ENCODE assay signal across 12 mouse cellular contexts in genomic region chr9:45317635-45318034, GRCm38 (mm10). TPM values are rescaled to one million over a fixed set of nuclear protein-coding genes. Genes with fewer than 3 reads are reported as not detected.
DNase-seq lines count a peak whose midpoint lies in the region; ATAC-seq and TF ChIP-seq lines count a peak whose summit lies in the region.
"Had no signal": no experiment of that assay in that cellular context is flagged by ENCODE, and none has a peak within 500 bp of the region (broad histone marks: within the 10 kb centered on the region; RNA-seq: fewer than 3 reads in every experiment).

No protein-coding gene starts in this region.

- TF ChIP-seq POLR2A in lung, adult 2 months (IDR thresholded peaks at IDR 0.05; ENCODE audit: borderline replicate concordance, extremely low read depth, low read depth, low read length), result no peak

- peak; percentile 28 to 33 for DNase-seq in gastrocnemius, adult 8-10 months (ENCODE audit: low spot score in 2 of 2)
- no peak for DNase-seq in gastrocnemius, postnatal 4 days (ENCODE audit: low spot score in 2 of 2)
- peak; percentile 88 for DNase-seq in lung, embryonic 14.5 days
- DNase-seq in lung, adult 2 months, result no peak
- peak; percentile 37 to 63 for DNase-seq in kidney, postnatal 36 days
- DNase-seq in yolk sac, embryonic 10.5 days (ENCODE audit: low spot score), result no peak
- DNase-seq: cerebellum, adult 11 months had no signal

- ATAC-seq in lung, embryonic 14.5 days (ENCODE audit: insufficient read depth), result peak; percentile 66
- ATAC-seq in stomach, embryonic 16.5 days (ENCODE audit: insufficient read depth, low FRiP score), result peak; percentile 42; the same call in 1 of the 2 replicates
- ATAC-seq in activated CD4-positive, CD25-positive, alpha-beta regulatory T cell, adult 4 months, result no peak

- peaks cover 5% of the 10 kb centered on the region; the same call in 1 of the 2 replicates for H3K27me3 ChIP-seq in lung, embryonic 14.5 days (ENCODE audit: insufficient read depth, low read length)
- no peaks in the 10 kb centered on the region for H3K27me3 ChIP-seq in stomach, embryonic 16.5 days (ENCODE audit: control insufficient read depth, insufficient read depth, low read length)
- H3K27me3 ChIP-seq: embryonic facial prominence, embryonic 15.5 days had no signal

- no peak overlapping the region for H3K9ac ChIP-seq in lung, embryonic 14.5 days
- H3K9ac ChIP-seq in stomach, embryonic 16.5 days (ENCODE audit: low read length), result no peak overlapping the region
- H3K9ac ChIP-seq: embryonic facial prominence, embryonic 15.5 days; limb, embryonic 12.5 days had no signal

- H3K36me3 ChIP-seq in lung, embryonic 14.5 days (ENCODE audit: insufficient read depth), result no peaks in the 10 kb centered on the region
- no peaks in the 10 kb centered on the region for H3K36me3 ChIP-seq in stomach, embryonic 16.5 days (ENCODE audit: control insufficient read depth, insufficient read depth, low read length)
- H3K36me3 ChIP-seq: embryonic facial prominence, embryonic 15.5 days; limb, embryonic 12.5 days had no signal

- no peak overlapping the region for H3K4me2 ChIP-seq in lung, embryonic 14.5 days
- H3K4me2 ChIP-seq in stomach, embryonic 16.5 days (ENCODE audit: low read depth, low read length), result no peak overlapping the region
- H3K4me2 ChIP-seq: embryonic facial prominence, embryonic 15.5 days; limb, embryonic 12.5 days had no signal

- no peak overlapping the region for H3K27ac ChIP-seq in lung, embryonic 14.5 days (ENCODE audit: low read depth)
- no peak overlapping the region; the same call in 1 of the 2 replicates for H3K27ac ChIP-seq in stomach, embryonic 16.5 days (ENCODE audit: low read length)
- H3K27ac ChIP-seq: embryonic facial prominence, embryonic 15.5 days; limb, embryonic 12.5 days had no signal

- no peaks in the 10 kb centered on the region for H3K9me3 ChIP-seq in lung, embryonic 14.5 days (ENCODE audit: low read depth, low read length)
- no peaks in the 10 kb centered on the region for H3K9me3 ChIP-seq in stomach, embryonic 16.5 days (replicated peaks; ENCODE audit: control insufficient read depth, low read length)
- H3K9me3 ChIP-seq: embryonic facial prominence, embryonic 15.5 days; limb, embryonic 12.5 days had no signal

- WGBS in lung, embryonic 14.5 days, result 56% methylated on average over 3 of the region's 3 CpGs
- 54% methylated on average over 3 of the region's 3 CpGs for WGBS in lung, adult 2 months
- 39% methylated on average over 3 of the region's 3 CpGs for WGBS in stomach, embryonic 16.5 days

- no peak for TF ChIP-seq CTCF in lung, embryonic 14.5 days (IDR thresholded peaks at IDR 0.05; ENCODE audit: low read depth)
- no peak for TF ChIP-seq CTCF in lung, adult 2 months (IDR thresholded peaks at IDR 0.05; ENCODE audit: insufficient read depth, low read length)

- peaks cover 5% of the 10 kb centered on the region; the same call in 1 of the 2 replicates for H3K4me1 ChIP-seq in lung, embryonic 14.5 days (ENCODE audit: insufficient read depth)
- no peaks in the 10 kb centered on the region for H3K4me1 ChIP-seq in lung, adult 2 months (ENCODE audit: control insufficient read depth, insufficient read depth, low read length)
- H3K4me1 ChIP-seq in stomach, embryonic 16.5 days (ENCODE audit: control insufficient read depth, insufficient read depth, low read length), result peaks cover 13% of the 10 kb centered on the region
- H3K4me1 ChIP-seq: limb, embryonic 12.5 days had no signal

- H3K4me3 ChIP-seq in lung, embryonic 14.5 days (ENCODE audit: low read depth, low read length), result no peak overlapping the region
- H3K4me3 ChIP-seq in lung, adult 2 months (replicated peaks; ENCODE audit: extremely low read depth, low read depth, low read length), result no peak overlapping the region
- no peak overlapping the region for H3K4me3 ChIP-seq in stomach, embryonic 16.5 days (replicated peaks; ENCODE audit: low read length)
- H3K4me3 ChIP-seq: embryonic facial prominence, embryonic 15.5 days; limb, embryonic 12.5 days had no signal

RNA-seq across cellular contexts. Expression of gene Tmprss13, which starts 1.3 kb away (rescaled TPM):
- total RNA-seq in gastrocnemius, adult 8-10 months (2022), result 1 to 10 TPM in 1 of 4 experiments, under 1 TPM in 3; 0.16 to 1.3 (median 0.50) TPM
- total RNA-seq in gastrocnemius, postnatal 4 days (2021), result under 1 TPM; 0.12 to 0.26 TPM
- polyA plus RNA-seq in lung, embryonic 14.5 days (2014; fragmentation: Nextera tagmentation; extraction: Ambion mirVana), result 0.12 TPM in 2 replicates
- polyA plus RNA-seq in lung, adult 2 months (2012; rRNA removed), result 1.1 and 6.6 TPM in 2 replicates
- polyA plus RNA-seq in stomach, embryonic 16.5 days (2015; fragmentation: Nextera tagmentation; extraction: Ambion mirVana), result 8.2 and 12.8 TPM in 2 replicates
- polyA plus RNA-seq in activated CD4-positive, CD25-positive, alpha-beta regulatory T cell, adult 4 months (2017; shearing (Covaris generic)), result 1 to 10 TPM; 8.2 to 9.2 TPM
- total RNA-seq: megakaryocyte progenitor cell, adult 5-6 weeks had no signal

RNA-seq across cellular contexts. Expression of gene Il10ra, which starts 48.7 kb away (rescaled TPM):
- total RNA-seq in gastrocnemius, adult 8-10 months (2022), result under 1 TPM; 0.15 to 0.36 (median 0.28) TPM
- total RNA-seq in gastrocnemius, postnatal 4 days (2021), result 1 to 10 TPM; 1.7 to 1.8 TPM
- polyA plus RNA-seq in lung, embryonic 14.5 days (2014; fragmentation: Nextera tagmentation; extraction: Ambion mirVana), result 0.63 and 1.3 TPM in 2 replicates
- 10.3 and 12.9 TPM in 2 replicates for polyA plus RNA-seq in lung, adult 2 months (2012; rRNA removed)
- polyA plus RNA-seq in stomach, embryonic 16.5 days (2015; fragmentation: Nextera tagmentation; extraction: Ambion mirVana), result 1.6 and 1.7 TPM in 2 replicates
- polyA plus RNA-seq in activated CD4-positive, CD25-positive, alpha-beta regulatory T cell, adult 4 months (2017; shearing (Covaris generic)), result 10 to 100 TPM; 44.4 to 57.1 TPM

RNA-seq across cellular contexts. Expression of gene Fxyd6, which starts 52.4 kb away (rescaled TPM):
- total RNA-seq in gastrocnemius, adult 8-10 months (2022), result 10 to 100 TPM; 42.6 to 50.9 (median 47.3) TPM
- total RNA-seq in gastrocnemius, postnatal 4 days (2021), result 10 to 100 TPM; 70.2 to 77.0 TPM
- polyA plus RNA-seq in lung, embryonic 14.5 days (2014; fragmentation: Nextera tagmentation; extraction: Ambion mirVana), result 35.6 and 38.1 TPM in 2 replicates
- 19.8 and 31.7 TPM in 2 replicates for polyA plus RNA-seq in lung, adult 2 months (2012; rRNA removed)
- 63.1 and 66.3 TPM in 2 replicates for polyA plus RNA-seq in stomach, embryonic 16.5 days (2015; fragmentation: Nextera tagmentation; extraction: Ambion mirVana)
- 1 to 10 TPM in 1 of 2 experiments, not detected in 1; 1.1 TPM for polyA plus RNA-seq in activated CD4-positive, CD25-positive, alpha-beta regulatory T cell, adult 4 months (2017; shearing (Covaris generic))
- total RNA-seq: megakaryocyte progenitor cell, adult 5-6 weeks had no signal

Comparison
In these comparisons a context has a peak if more than half of its experiments do, and no peak if none do; other contexts are left out.
1. DNase-seq: peak in gastrocnemius, adult 8-10 months (2 of 2), lung, embryonic 14.5 days (single experiment) and kidney, postnatal 36 days (2 of 2); none in gastrocnemius, postnatal 4 days (0 of 2), lung, adult 2 months (single experiment) and yolk sac, embryonic 10.5 days (single experiment).